Mouse (Mus musculus) heart, postnatal 0 days (tissue): ENCODE results near the gene Reep3. TPM values are rescaled to one million over a fixed set of nuclear protein-coding genes. Genes with fewer than 3 reads are reported as not detected.

ENCODE experiments used
- ATAC-seq: fragments of 200-750 bp; cut with Nextera tagmentation; 2 replicates; pipeline ENCODE4 v1.8.0; 2017; ENCODE audit warnings: low read depth, moderate number of reproducible peaks, moderate library complexity; ENCODE audit not compliant: insufficient read depth
- DNase-seq: peaks from one replicate; pipeline ENCODE4 v3.0.0-alpha.2; 2016; ENCODE audit warnings: low spot score
- H3K27ac ChIP-seq: fragments of 300-500 bp; sonication (generic); 2 replicates; pipeline ENCODE4 v1.5.1; 2014; ENCODE audit warnings: low read depth, mild to moderate bottlenecking
- H3K27me3 ChIP-seq: fragments of 300-500 bp; sonication (generic); 2 replicates; pipeline ENCODE4 v1.6.1; 2014; ENCODE audit warnings: low read length, mixed read lengths; ENCODE audit not compliant: control insufficient read depth, insufficient read depth
- H3K36me3 ChIP-seq: fragments of 300-500 bp; sonication (generic); replicated peaks from 2 replicates; pipeline ENCODE4 v1.6.1; 2014; ENCODE audit warnings: low read length, mixed read lengths; ENCODE audit not compliant: control insufficient read depth, insufficient read depth
- H3K4me1 ChIP-seq: fragments of 300-500 bp; sonication (generic); 2 replicates; pipeline ENCODE4 v1.6.1; 2014; ENCODE audit warnings: antibody characterized with exemption; ENCODE audit not compliant: control insufficient read depth, insufficient read depth
- H3K4me2 ChIP-seq: fragments of 300-500 bp; sonication (generic); 2 replicates; pipeline ENCODE4 v1.6.1; 2014; ENCODE audit warnings: low read depth, mild to moderate bottlenecking, low read length, moderate library complexity
- H3K4me3 ChIP-seq: fragments of 300-500 bp; sonication (generic); 2 replicates; pipeline ENCODE4 v1.5.1; 2014; ENCODE audit warnings: low read depth, low read length
- H3K9ac ChIP-seq: fragments of 300-500 bp; sonication (generic); replicated peaks from 2 replicates; pipeline ENCODE4 v1.6.1; 2014; ENCODE audit warnings: low read depth, low read length, mixed read lengths
- H3K9me3 ChIP-seq: fragments of 300-500 bp; sonication (generic); replicated peaks from 2 replicates; pipeline ENCODE4 v1.6.1; 2016; ENCODE audit warnings: low read length; ENCODE audit not compliant: control insufficient read depth
- CTCF ChIP-seq: IDR thresholded peaks from 2 replicates; pipeline ENCODE4 v1.5.1; 2016; ENCODE audit warnings: antibody characterized with exemption, control low read depth, low read depth
- EP300 ChIP-seq: IDR thresholded peaks from 2 replicates; pipeline ENCODE4 v1.6.1; 2016; ENCODE audit warnings: antibody characterized with exemption, low read depth
- WGBS: fragments of 180-500 bp; shearing (Covaris S2); extraction: QIAGEN DNeasy Blood & Tissue Kit; methylation state at CpG from one replicate; pipeline ENCODE4 v1.1.7; 2014; 5-methylcytosine and 5-hydroxymethylcytosine counted together
- polyA plus RNA-seq: library from polyadenylated mRNA; unstranded; fragments of >200 nt; fragmentation: Nextera tagmentation; extraction: Ambion mirVana; gene quantifications from 2 replicates; pipeline ENCODE4 v1.2.1, GENCODE M21; 2015
- total RNA-seq: library from RNA; depleted of rRNA; stranded (reverse); fragments of >200 nt; gene quantifications from 2 replicates; pipeline ENCODE4 v1.2.3, GENCODE M21; 2014; ENCODE audit warnings: low replicate concordance; rRNA removed

The Reep3 gene
- total RNA-seq (24.0 and 26.6 TPM in 2 replicates), polyA plus RNA-seq (25.6 and 26.8 TPM in 2 replicates)

DNA sequence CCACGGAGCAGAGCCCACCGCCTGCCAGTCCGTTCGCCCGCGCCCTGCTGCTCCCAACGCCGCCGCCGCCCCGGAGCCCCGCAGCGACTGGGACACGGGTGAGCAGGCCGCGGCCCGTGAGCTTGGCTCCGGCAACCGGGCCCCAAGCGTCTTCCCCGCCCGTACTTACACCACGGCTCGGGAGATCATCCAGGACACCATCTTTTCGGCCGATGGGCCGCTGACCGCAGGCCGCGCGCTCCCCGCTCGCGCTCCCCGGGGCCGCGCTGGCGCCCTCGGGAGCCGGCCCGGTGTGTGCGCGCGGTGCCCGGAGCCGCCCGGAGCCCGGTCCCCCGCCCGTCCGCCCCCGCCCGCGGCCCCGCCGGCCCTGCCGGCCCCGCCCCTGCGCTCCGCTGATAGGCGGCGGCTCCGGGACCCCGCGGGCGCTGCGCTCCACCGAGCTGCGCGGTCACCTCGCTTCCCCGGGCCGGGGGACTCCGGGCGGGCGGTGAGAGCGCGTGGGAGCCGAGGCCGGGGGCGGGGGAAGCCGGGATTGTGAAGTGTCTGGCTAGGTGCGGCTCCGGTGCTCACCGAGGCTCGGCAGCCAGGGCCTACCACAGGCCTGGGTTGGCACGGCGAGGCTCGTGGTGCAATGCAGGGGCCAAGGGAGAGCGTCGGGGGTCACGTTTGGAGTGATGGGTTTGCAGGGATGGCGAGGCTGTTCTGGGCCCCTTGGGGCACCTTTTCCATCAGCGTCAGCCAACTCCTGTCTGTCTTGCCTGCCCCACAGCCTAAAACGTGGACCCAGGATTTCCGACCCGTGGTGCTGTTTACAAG is at the start of gene Reep3:
Reep3 (minus strand) TSS at position 325 of the 816 bp plus-strand sequence.
- peak within 1 kb of the TSS; percentile 100 for H3K9ac ChIP-seq
- WGBS: 1% methylated on average over 57 of the region's 97 CpGs
- H3K36me3 ChIP-seq: 0 out of 2 replicates have a peak, but pooled peaks cover 9% of the 10 kb centered on the region
- ATAC-seq: peak; percentile 87
- H3K4me2 ChIP-seq: peak within 1 kb of the TSS; percentile 70
- peaks cover 36% of the 10 kb centered on the region for H3K4me1 ChIP-seq
- peak within 1 kb of the TSS; percentile 100 for H3K27ac ChIP-seq
- H3K9me3 ChIP-seq: no peaks in the 10 kb centered on the region
- H3K4me3 ChIP-seq: peak within 1 kb of the TSS; percentile 100
- TF ChIP-seq CTCF (no peak), EP300 (no peak)
- no peaks in the 10 kb centered on the region for H3K27me3 ChIP-seq
- peak; percentile 57 for DNase-seq

DNA sequence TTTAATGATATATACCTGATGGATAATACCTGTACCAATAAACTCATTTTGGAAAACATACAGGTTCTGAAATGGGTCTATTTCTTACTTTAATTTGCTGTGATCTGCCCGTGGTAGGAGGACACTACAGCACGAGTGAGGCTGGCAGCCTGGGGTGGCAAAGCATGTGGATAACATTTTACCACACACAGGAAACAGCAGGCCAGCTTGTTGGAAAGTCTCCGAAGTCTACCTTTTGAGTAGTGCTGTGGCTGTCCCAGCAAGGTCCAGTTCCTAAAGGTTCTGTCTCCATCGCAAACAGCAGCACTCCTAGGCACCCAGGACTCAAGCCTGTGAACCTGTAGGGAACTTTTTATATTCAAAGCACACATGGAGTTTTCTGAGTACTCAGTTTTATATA is 48.9 kb upstream of the Reep3 start:
- H3K4me2 ChIP-seq: no peak overlapping the region
- no peak overlapping the region for H3K9ac ChIP-seq
- no peak overlapping the region for H3K27ac ChIP-seq
- no peaks in the 10 kb centered on the region for H3K9me3 ChIP-seq
- H3K4me3 ChIP-seq: no peak overlapping the region
- no peaks in the 10 kb centered on the region for H3K27me3 ChIP-seq
- ATAC-seq (no peak), DNase-seq (no peak)
- peaks cover 10% of the 10 kb centered on the region; the same call in 1 of the 2 replicates for H3K4me1 ChIP-seq
- no peaks in the 10 kb centered on the region for H3K36me3 ChIP-seq
- TF ChIP-seq EP300 (no peak), CTCF (no peak)
- WGBS: 61% methylated on average over 4 of the region's 4 CpGs

- no peaks in the 10 kb centered on the region for H3K36me3 ChIP-seq
- 60% methylated on average over 2 of the region's 2 CpGs for WGBS
- no peak for TF ChIP-seq CTCF
- TF ChIP-seq EP300: no peak
- no peak overlapping the region for H3K4me2 ChIP-seq
- no peak for DNase-seq
- peaks cover 10% of the 10 kb centered on the region; the same call in 1 of the 2 replicates for H3K4me1 ChIP-seq
- no peak overlapping the region for H3K4me3 ChIP-seq
- H3K27me3 ChIP-seq: no peaks in the 10 kb centered on the region
- H3K9me3 ChIP-seq: no peaks in the 10 kb centered on the region
- no peak overlapping the region for H3K9ac ChIP-seq
- H3K27ac ChIP-seq: no peak overlapping the region
- no peak for ATAC-seq
These were observed 47.5 kb upstream of the Reep3 start for GRCm38 (mm10) chr10:67144269-67144668.

- no peaks in the 10 kb centered on the region for H3K36me3 ChIP-seq
- H3K4me2 ChIP-seq: no peak overlapping the region
- no peak for DNase-seq
- H3K4me3 ChIP-seq: no peak overlapping the region
- H3K9me3 ChIP-seq: no peaks in the 10 kb centered on the region
- no peak overlapping the region for H3K9ac ChIP-seq
- peaks cover 10% of the 10 kb centered on the region; the same call in 1 of the 2 replicates for H3K4me1 ChIP-seq
- H3K27ac ChIP-seq: no peak overlapping the region
- TF ChIP-seq EP300 (no peak), CTCF (no peak)
- no peak for ATAC-seq
- no peaks in the 10 kb centered on the region for H3K27me3 ChIP-seq
These were observed 46.9 kb upstream of the Reep3 start for GRCm38 (mm10) chr10:67143661-67144060.

- TF ChIP-seq CTCF: no peak
- no peak for TF ChIP-seq EP300
- Histone ChIP-seq H3K27me3 (no peaks in the 10 kb centered on the region), H3K36me3 (no peaks in the 10 kb centered on the region), H3K9me3 (no peaks in the 10 kb centered on the region), H3K4me3 (no peak overlapping the region), H3K27ac (no peak overlapping the region), H3K9ac (no peak overlapping the region), H3K4me1 (no peaks in the 10 kb centered on the region), H3K4me2 (no peak overlapping the region)
- ATAC-seq (no peak), DNase-seq (no peak)
- WGBS: 97% methylated on average over 2 of the region's 2 CpGs
These were observed 40.7 kb upstream of the Reep3 start for GRCm38 (mm10) chr10:67137437-67137836.
